Mouse (Mus musculus): ENCODE data around the gene Fam122a.

Fam122a gene

GRCm38 (mm10) chr19:24476929-24477882 lies at the start of gene Fam122a:
Gene Fam122a (minus strand): TSS chr19:24477356.
- DNase-seq (ENCODE audit: low read depth), result peak; percentile 95

GRCm38 (mm10) chr19:24523476-24524313 lies 46.5 kb upstream of the Fam122a start:
- DNase-seq (ENCODE audit: low read depth), result no peak

- no peak for DNase-seq (ENCODE audit: low read depth)
These were observed 44.8 kb upstream of the Fam122a start for GRCm38 (mm10) chr19:24521997-24522396.

- no peak for DNase-seq (ENCODE audit: low read depth)
These were observed 44.0 kb upstream of the Fam122a start for GRCm38 (mm10) chr19:24521146-24521545.

GRCm38 (mm10) chr19:24519732-24520409 lies 42.7 kb upstream of the Fam122a start:
- no peak for DNase-seq (ENCODE audit: low read depth)

GRCm38 (mm10) chr19:24518384-24518783 lies 41.2 kb upstream of the Fam122a start:
- DNase-seq (ENCODE audit: low read depth), result no peak

- no peak for DNase-seq (ENCODE audit: low read depth)
These were observed 39.9 kb upstream of the Fam122a start for GRCm38 (mm10) chr19:24517057-24517456.

GRCm38 (mm10) chr19:24515941-24516340 lies 38.8 kb upstream of the Fam122a start:
- no peak for DNase-seq (ENCODE audit: low read depth)

- DNase-seq (ENCODE audit: low read depth), result no peak
These were observed 37.8 kb upstream of the Fam122a start for GRCm38 (mm10) chr19:24514661-24515642.

GRCm38 (mm10) chr19:24513105-24513843 lies 36.1 kb upstream of the Fam122a start:
- DNase-seq (ENCODE audit: low read depth), result no peak

GRCm38 (mm10) chr19:24511939-24512338 lies 34.8 kb upstream of the Fam122a start:
- no peak for DNase-seq (ENCODE audit: low read depth)

- DNase-seq (ENCODE audit: low read depth), result no peak
These were observed 32.2 kb upstream of the Fam122a start for GRCm38 (mm10) chr19:24509391-24509790.

- DNase-seq (ENCODE audit: low read depth), result no peak
These were observed 31.1 kb upstream of the Fam122a start for GRCm38 (mm10) chr19:24508087-24508767.

- no peak for DNase-seq (ENCODE audit: low read depth)
These were observed 25.7 kb upstream of the Fam122a start for GRCm38 (mm10) chr19:24502736-24503421.

GRCm38 (mm10) chr19:24501525-24501924 lies 24.4 kb upstream of the Fam122a start:
- no peak for DNase-seq (ENCODE audit: low read depth)

- DNase-seq (ENCODE audit: low read depth), result no peak
These were observed 23.3 kb upstream of the Fam122a start for GRCm38 (mm10) chr19:24500431-24500830.

GRCm38 (mm10) chr19:24499291-24499690 lies 22.1 kb upstream of the Fam122a start:
- DNase-seq (ENCODE audit: low read depth), result no peak

- no peak for DNase-seq (ENCODE audit: low read depth)
These were observed 16.7 kb upstream of the Fam122a start for GRCm38 (mm10) chr19:24493887-24494286.

GRCm38 (mm10) chr19:24491824-24492223 lies 14.7 kb upstream of the Fam122a start:
- DNase-seq (ENCODE audit: low read depth), result no peak
